Mouse (Mus musculus) heart, embryonic 12.5 days (tissue): Measurements from ENCODE around the gene Gm10964. TPM values are rescaled to one million over a fixed set of nuclear protein-coding genes. Genes with fewer than 3 reads are reported as not detected.

ENCODE experiments used
- ATAC-seq: fragments of 200-750 bp; cut with Nextera tagmentation; 2 replicates; pipeline ENCODE4 v1.8.0; 2017; ENCODE audit warnings: moderate TSS enrichment, moderate library complexity; ENCODE audit not compliant: insufficient number of reproducible peaks, low FRiP score
- H3K27ac ChIP-seq: fragments of 300-500 bp; sonication (generic); 2 replicates; pipeline ENCODE4 v1.5.1; 2016; ENCODE audit warnings: mild to moderate bottlenecking, moderate library complexity; ENCODE audit not compliant: poor library complexity, severe bottlenecking
- H3K27me3 ChIP-seq: fragments of 300-500 bp; sonication (generic); replicated peaks from 2 replicates; pipeline ENCODE4 v1.6.1; 2016; ENCODE audit warnings: mild to moderate bottlenecking, moderate library complexity
- H3K36me3 ChIP-seq: fragments of 300-500 bp; sonication (generic); 2 replicates; pipeline ENCODE4 v1.6.1; 2016; ENCODE audit warnings: mild to moderate bottlenecking, moderate library complexity
- H3K4me1 ChIP-seq: fragments of 300-500 bp; sonication (generic); replicated peaks from 2 replicates; pipeline ENCODE4 v1.6.1; 2016; ENCODE audit warnings: mild to moderate bottlenecking
- H3K4me2 ChIP-seq: fragments of 300-500 bp; sonication (generic); 2 replicates; pipeline ENCODE4 v1.6.1; 2016; ENCODE audit warnings: mild to moderate bottlenecking, moderate library complexity
- H3K4me3 ChIP-seq: fragments of 300-500 bp; sonication (generic); 2 replicates; pipeline ENCODE4 v1.5.1; 2016; ENCODE audit warnings: mild to moderate bottlenecking
- H3K9ac ChIP-seq: fragments of 300-500 bp; sonication (generic); 2 replicates; pipeline ENCODE4 v1.6.1; 2016; ENCODE audit warnings: mild to moderate bottlenecking, moderate library complexity
- H3K9me3 ChIP-seq: fragments of 300-500 bp; sonication (generic); replicated peaks from 2 replicates; pipeline ENCODE4 v1.6.1; 2016; ENCODE audit warnings: mild to moderate bottlenecking, moderate library complexity
- WGBS: fragments of 180-500 bp; shearing (Covaris S2); methylation state at CpG from one replicate; pipeline ENCODE4 v1.1.7; 2016; 5-methylcytosine and 5-hydroxymethylcytosine counted together
- polyA plus RNA-seq: library from polyadenylated mRNA; unstranded; fragments of >200 nt; fragmentation: Nextera tagmentation; extraction: Ambion mirVana; gene quantifications from 2 replicates; pipeline ENCODE4 v1.2.1, GENCODE M21; 2016

Gene Gm10964
- polyA plus RNA-seq, 1 experiment from 2014 or later: not detected

GRCm38 (mm10) chr3:103716774-103717760 lies 22.1 kb upstream of the Gm10964 start:
- Histone ChIP-seq H3K27me3 (no peaks in the 10 kb centered on the region; the same call in 1 of the 2 replicates), H3K4me1 (peaks cover 13% of the 10 kb centered on the region), H3K9ac (no peak overlapping the region), H3K36me3 (no peaks in the 10 kb centered on the region), H3K9me3 (no peaks in the 10 kb centered on the region), H3K4me3 (no peak overlapping the region), H3K27ac (no peak overlapping the region), H3K4me2 (no peak overlapping the region)
- whole genome bisulfite sequencing: 59% methylated on average over 15 of the region's 15 CpGs
- no peak for ATAC-seq

DNA sequence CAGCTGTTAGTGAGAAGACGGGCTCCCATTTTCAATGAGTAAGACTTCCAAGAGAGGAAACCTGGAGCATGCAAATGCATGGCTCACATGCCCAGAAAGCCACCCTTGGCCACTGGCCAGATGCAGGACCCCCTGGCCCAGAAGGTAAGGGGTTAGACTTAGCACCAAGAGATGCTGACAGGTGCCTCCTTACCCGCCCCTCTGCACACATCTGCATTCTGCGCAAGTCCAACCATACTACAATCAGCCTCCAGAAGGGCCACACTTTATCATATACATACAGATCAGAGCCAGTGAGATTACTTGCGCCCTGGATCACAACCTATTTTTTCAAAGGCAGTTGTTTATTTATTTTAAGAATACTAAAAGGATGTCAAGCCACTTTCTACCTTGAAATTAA lies 20.4 kb upstream of the Gm10964 start:
- Histone ChIP-seq H3K27ac (no peak overlapping the region), H3K27me3 (no peaks in the 10 kb centered on the region; the same call in 1 of the 2 replicates), H3K36me3 (no peaks in the 10 kb centered on the region), H3K9me3 (no peaks in the 10 kb centered on the region), H3K4me1 (peaks cover 13% of the 10 kb centered on the region), H3K4me3 (no peak overlapping the region), H3K4me2 (no peak overlapping the region), H3K9ac (no peak overlapping the region)
- ATAC-seq: no peak
- WGBS: 79% methylated on average over 4 of the region's 4 CpGs

GRCm38 (mm10) chr3:103724137-103724536 lies 15.0 kb upstream of the Gm10964 start:
- Histone ChIP-seq H3K4me2 (no peak overlapping the region), H3K9ac (no peak overlapping the region)
- 32% methylated on average over 3 of the region's 3 CpGs for WGBS

DNA sequence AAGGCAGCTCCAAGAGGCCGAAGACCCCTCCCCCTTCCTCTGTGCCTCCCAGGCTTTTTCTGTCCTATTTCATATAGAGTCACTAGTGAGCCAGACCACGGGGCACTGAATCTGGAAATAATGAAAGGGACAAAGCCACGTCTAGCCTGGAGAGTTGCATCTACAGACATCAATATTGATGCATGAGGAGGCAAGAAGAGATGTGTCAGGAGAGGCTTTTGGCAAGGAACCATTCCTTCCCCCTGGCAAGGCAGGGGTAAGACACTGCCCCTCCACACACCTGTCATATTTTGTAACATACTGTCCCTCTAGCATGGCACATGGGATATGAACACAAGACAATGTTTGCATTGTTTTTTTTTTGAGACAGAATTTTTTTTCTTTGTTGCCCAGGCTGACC lies 12.5 kb upstream of the Gm10964 start:
- WGBS: 53% methylated on average over 3 of the region's 3 CpGs
- Histone ChIP-seq H3K4me3 (no peak overlapping the region), H3K9ac (no peak overlapping the region), H3K27me3 (no peaks in the 10 kb centered on the region), H3K36me3 (no peaks in the 10 kb centered on the region), H3K27ac (no peak overlapping the region), H3K4me1 (peaks cover 8% of the 10 kb centered on the region; the same call in 1 of the 2 replicates), H3K9me3 (no peaks in the 10 kb centered on the region), H3K4me2 (no peak overlapping the region)
- ATAC-seq: no peak

More at GRCm38 (mm10) chr3:103724137-103724536, 15.0 kb upstream of the Gm10964 start:
- H3K4me1 ChIP-seq: peaks cover 8% of the 10 kb centered on the region; the same call in 1 of the 2 replicates
- no peaks in the 10 kb centered on the region for H3K36me3 ChIP-seq
- no peaks in the 10 kb centered on the region for H3K9me3 ChIP-seq
- ATAC-seq: no peak
- no peak overlapping the region for H3K4me3 ChIP-seq
- H3K27ac ChIP-seq: no peak overlapping the region
- no peaks in the 10 kb centered on the region for H3K27me3 ChIP-seq

GRCm38 (mm10) chr3:103727813-103728326 lies 11.3 kb upstream of the Gm10964 start:
- 37% methylated on average over 2 of the region's 2 CpGs for WGBS

GRCm38 (mm10) chr3:103729850-103730249 lies 9.3 kb upstream of the Gm10964 start:
- no peak overlapping the region for H3K4me3 ChIP-seq
- peaks cover 4% of the 10 kb centered on the region; the same call in 1 of the 2 replicates for H3K9me3 ChIP-seq
- no peak overlapping the region for H3K4me2 ChIP-seq
- no peak overlapping the region for H3K9ac ChIP-seq
- H3K4me1 ChIP-seq: peaks cover 24% of the 10 kb centered on the region
- no peaks in the 10 kb centered on the region for H3K27me3 ChIP-seq
- WGBS: 77% methylated on average over 9 of the region's 9 CpGs
- H3K36me3 ChIP-seq: peaks cover 5% of the 10 kb centered on the region
- ATAC-seq: no peak
- H3K27ac ChIP-seq: no peak overlapping the region

More at GRCm38 (mm10) chr3:103727813-103728326, 11.3 kb upstream of the Gm10964 start:
- H3K27ac ChIP-seq: no peak overlapping the region
- no peak overlapping the region for H3K4me3 ChIP-seq
- peaks cover 9% of the 10 kb centered on the region; the same call in 1 of the 2 replicates for H3K4me1 ChIP-seq
- no peaks in the 10 kb centered on the region for H3K27me3 ChIP-seq
- H3K36me3 ChIP-seq: peaks cover 5% of the 10 kb centered on the region
- H3K4me2 ChIP-seq: no peak overlapping the region
- H3K9me3 ChIP-seq: peaks cover 4% of the 10 kb centered on the region; the same call in 1 of the 2 replicates
- H3K9ac ChIP-seq: no peak overlapping the region
- ATAC-seq: no peak

- Histone ChIP-seq H3K4me1 (peaks cover 47% of the 10 kb centered on the region), H3K4me2 (no peak overlapping the region), H3K27me3 (no peaks in the 10 kb centered on the region), H3K9ac (no peak overlapping the region), H3K9me3 (peaks cover 4% of the 10 kb centered on the region; the same call in 1 of the 2 replicates), H3K4me3 (no peak overlapping the region), H3K27ac (no peak overlapping the region), H3K36me3 (peaks cover 5% of the 10 kb centered on the region)
- WGBS: 89% methylated on average over 3 of the region's 3 CpGs
- no peak for ATAC-seq
Measured at GRCm38 (mm10) chr3:103732116-103732515, 7.0 kb upstream of the Gm10964 start.

GRCm38 (mm10) chr3:103733176-103733575 lies 6.0 kb upstream of the Gm10964 start:
- 49% methylated on average over 2 of the region's 2 CpGs for WGBS
- no peak for ATAC-seq
- Histone ChIP-seq H3K36me3 (peaks cover 5% of the 10 kb centered on the region), H3K4me2 (no peak overlapping the region), H3K27me3 (no peaks in the 10 kb centered on the region), H3K9ac (no peak overlapping the region), H3K9me3 (peaks cover 4% of the 10 kb centered on the region; the same call in 1 of the 2 replicates), H3K4me1 (peaks cover 48% of the 10 kb centered on the region), H3K27ac (no peak overlapping the region), H3K4me3 (no peak overlapping the region)

GRCm38 (mm10) chr3:103733799-103734695 lies 5.1 kb upstream of the Gm10964 start:
- Histone ChIP-seq H3K9me3 (peaks cover 4% of the 10 kb centered on the region; the same call in 1 of the 2 replicates), H3K4me3 (no peak overlapping the region), H3K36me3 (peaks cover 5% of the 10 kb centered on the region), H3K9ac (no peak overlapping the region), H3K4me1 (peaks cover 51% of the 10 kb centered on the region), H3K27ac (peak overlapping the region; percentile 91; the same call in 1 of the 2 replicates), H3K4me2 (peak overlapping the region; percentile 64), H3K27me3 (no peaks in the 10 kb centered on the region)
- ATAC-seq: no peak
- 43% methylated on average over 19 of the region's 19 CpGs for WGBS

GRCm38 (mm10) chr3:103734696-103735519 lies 4.3 kb upstream of the Gm10964 start:
- WGBS: 15% methylated on average over 11 of the region's 11 CpGs
- Histone ChIP-seq H3K4me3 (peak overlapping the region; percentile 14; the same call in 1 of the 2 replicates), H3K27me3 (no peaks in the 10 kb centered on the region), H3K4me2 (peak overlapping the region; percentile 64), H3K9ac (peak overlapping the region; percentile 52), H3K4me1 (peaks cover 54% of the 10 kb centered on the region), H3K36me3 (peaks cover 5% of the 10 kb centered on the region), H3K9me3 (peaks cover 4% of the 10 kb centered on the region; the same call in 1 of the 2 replicates), H3K27ac (peak overlapping the region; percentile 91)
- ATAC-seq: no peak
